Mouse (Mus musculus): Measurements from ENCODE around the gene Cnnm4.

DNA sequence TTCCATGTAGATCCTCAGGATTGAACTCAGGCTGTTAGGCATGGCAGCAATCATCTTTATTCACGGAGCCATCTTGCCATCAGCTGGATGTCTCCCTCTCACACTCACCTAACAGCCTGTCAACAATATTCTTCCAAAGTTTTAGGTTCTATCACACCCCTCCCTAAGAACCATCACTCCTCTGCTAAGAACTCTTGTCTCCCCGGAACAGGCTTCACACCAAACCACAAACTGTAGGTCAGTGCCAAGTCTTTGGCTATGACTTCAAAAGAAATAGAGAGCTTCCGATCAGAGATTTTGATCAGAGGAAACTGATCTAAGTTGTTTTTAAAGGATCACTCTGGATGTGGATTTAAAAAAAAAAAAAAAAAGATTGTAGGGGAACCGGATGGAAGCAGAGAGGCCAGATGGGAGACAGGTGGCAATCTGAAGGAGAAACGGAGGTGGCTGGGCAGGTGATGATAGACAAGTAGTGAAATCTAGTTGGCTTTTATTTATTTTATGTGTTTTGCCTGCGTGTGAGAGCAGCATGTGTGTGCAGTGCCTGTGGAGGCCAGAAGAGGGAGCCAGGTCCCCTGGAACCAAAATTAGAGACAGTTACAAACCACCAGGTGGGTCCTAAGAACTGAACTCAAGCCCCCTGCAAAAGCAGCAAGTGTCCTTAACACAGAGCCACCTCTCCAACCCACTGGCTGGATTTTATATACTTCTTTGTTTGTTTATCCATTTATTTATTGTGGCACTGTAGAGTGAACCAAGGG is 17.2 kb upstream of the Cnnm4 start:
- no peak for TF ChIP-seq POLR2A (IDR thresholded peaks at IDR 0.05; ENCODE audit: extremely low read depth, insufficient read depth, low read length)
- TF ChIP-seq CTCF (IDR thresholded peaks at IDR 0.05; ENCODE audit: low read depth, low read length), result peak; percentile 62

All from liver, adult 2 months (tissue).